Mouse (Mus musculus): Measurements from ENCODE around the gene Dok5.

GRCm38 (mm10) chr2:170858640-170859039 is 127.0 kb downstream of the Dok5 start:
- no peak for TF ChIP-seq POLR2A (IDR thresholded peaks at IDR 0.05; ENCODE audit: insufficient read length, low read depth)
- no peak for TF ChIP-seq MAX (IDR thresholded peaks at IDR 0.05; ENCODE audit: low read depth)
